Mouse (Mus musculus) heart, adult 2 months (tissue): ENCODE data around the gene Hivep2. TPM values are rescaled to one million over a fixed set of nuclear protein-coding genes. Genes with fewer than 3 reads are reported as not detected.

Experiments
- DNase-seq, 2 experiments: peaks; one replicate each; pipeline ENCODE4 v3.0.0; 2021
- H3K27ac ChIP-seq: fragments of 200-600 bp; 2 replicates; pipeline ENCODE4 v1.8.1; 2022
- H3K27me3 ChIP-seq: fragments of 200-500 bp; 2 replicates; pipeline ENCODE4 v1.6.1; 2012; ENCODE audit warnings: mild to moderate bottlenecking, low read length, inconsistent platforms, mixed read lengths; ENCODE audit not compliant: control insufficient read depth, insufficient read depth
- H3K36me3 ChIP-seq: fragments of 200-500 bp; 2 replicates; pipeline ENCODE4 v1.6.1; 2012; ENCODE audit warnings: low read length, inconsistent platforms; ENCODE audit not compliant: control insufficient read depth, insufficient read depth
- H3K4me1 ChIP-seq: fragments of 200-500 bp; 2 replicates; pipeline ENCODE4 v1.6.1; 2011; ENCODE audit warnings: low read length; ENCODE audit not compliant: control insufficient read depth, insufficient read depth
- H3K4me3 ChIP-seq: fragments of 200-600 bp; 2 replicates; pipeline ENCODE4 v1.8.1; 2022
- H3K79me2 ChIP-seq: fragments of 200-500 bp; replicated peaks from 2 replicates; pipeline ENCODE4 v1.6.1; 2012; ENCODE audit warnings: mild to moderate bottlenecking, inconsistent platforms, low read length, moderate library complexity, mixed read lengths; ENCODE audit not compliant: control insufficient read depth, insufficient read depth
- H3K9ac ChIP-seq: fragments of 200-500 bp; 2 replicates; pipeline ENCODE4 v1.6.1; 2012; ENCODE audit warnings: low read depth, mild to moderate bottlenecking, control low read depth, inconsistent platforms, low read length, mixed read lengths
- CTCF ChIP-seq: fragments of 200-600 bp; IDR thresholded peaks from 2 replicates; pipeline ENCODE4 v1.8.1; 2022; ENCODE audit warnings: antibody characterized with exemption, mild to moderate bottlenecking, moderate library complexity
- EP300 ChIP-seq: fragments of 200-500 bp; IDR thresholded peaks from 2 replicates; pipeline ENCODE4 v1.6.1; 2011; ENCODE audit warnings: low read depth, low read length, control low read depth; ENCODE audit not compliant: insufficient read depth
- POLR2A ChIP-seq: fragments of 200-500 bp; IDR thresholded peaks from 2 replicates; pipeline ENCODE4 v1.6.1; 2011; ENCODE audit warnings: mild to moderate bottlenecking, low read depth, low read length, control low read depth; ENCODE audit not compliant: insufficient read depth
- WGBS: fragments of 180-500 bp; shearing (Covaris S2); methylation state at CpG from one replicate; pipeline ENCODE4 v1.1.7; 2018; 5-methylcytosine and 5-hydroxymethylcytosine counted together
- intact Hi-C: fragments of 180-260 bp; cut with DNase I; formaldehyde crosslinking; loops from one replicate; pipeline ENCODE4 v1.15.1; 2025
- polyA plus RNA-seq: library from polyadenylated mRNA; depleted of rRNA; stranded (reverse); fragments of >200 nt; gene quantifications from 2 replicates; pipeline ENCODE4 v1.2.3, GENCODE M21; 2012
- total RNA-seq, 2 experiments: library from RNA; stranded (reverse); gene quantifications; 2 replicates each; pipeline ENCODE4 v1.2.3; 2021

Gene Hivep2
- total and polyA plus RNA-seq, 3 experiments: 5.3 to 22.6 (median 20.9) TPM

DNA sequence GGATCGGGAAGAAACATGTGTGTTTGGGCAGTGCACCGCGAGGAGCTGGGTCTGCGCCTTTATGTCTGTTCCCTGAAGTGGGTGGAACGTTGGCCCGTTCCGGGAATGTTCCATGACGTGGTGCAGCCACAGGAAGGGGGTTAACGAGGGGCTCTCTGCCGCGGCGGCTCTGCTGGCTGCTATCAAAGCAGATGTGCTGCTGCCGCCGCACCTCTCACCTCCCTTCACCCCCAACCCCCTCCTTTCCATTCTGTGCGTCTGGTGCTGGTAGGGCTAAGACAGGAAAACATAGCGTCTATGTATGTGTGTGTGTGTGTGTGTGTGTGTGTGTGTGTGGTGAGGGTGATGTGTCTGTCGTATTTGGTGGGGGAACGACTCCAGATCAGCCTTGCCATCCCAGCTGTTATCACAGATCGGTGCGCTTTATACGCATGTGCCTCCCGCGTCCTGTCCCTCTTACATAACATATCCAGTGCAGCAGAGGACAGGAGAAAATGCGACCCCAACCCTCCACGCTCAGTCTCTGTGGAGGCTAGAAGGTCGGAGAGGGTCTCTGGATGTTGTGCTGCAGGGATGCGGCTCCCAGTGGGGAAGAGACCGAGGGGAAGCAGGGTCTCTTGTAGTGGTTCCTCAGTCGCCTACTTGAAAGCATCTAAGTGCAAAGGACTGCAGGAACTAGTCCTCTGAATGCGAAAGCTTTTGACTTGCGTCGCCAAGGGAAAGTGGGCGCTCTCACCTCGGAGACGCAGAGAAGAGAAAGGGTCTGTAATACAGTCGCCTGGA lies 1.8 kb downstream of the Hivep2 start:
- TF ChIP-seq POLR2A (peak; percentile 88), EP300 (peak; percentile 80; the same call in 1 of the 2 replicates), CTCF (no peak)
- Histone ChIP-seq H3K79me2 (no peaks in the 10 kb centered on the region; the same call in 1 of the 2 replicates), H3K27ac (peak overlapping the region; percentile 96), H3K4me1 (no peaks in the 10 kb centered on the region; the same call in 1 of the 2 replicates), H3K27me3 (no peaks in the 10 kb centered on the region), H3K36me3 (peaks cover 2% of the 10 kb centered on the region; the same call in 1 of the 2 replicates), H3K9ac (peak overlapping the region; percentile 89), H3K4me3 (peak overlapping the region; percentile 95)
- DNase-seq: peak; percentile 89
- intact Hi-C loops: loop anchor here (1.0 to 5.0 kb wide), 5 partner anchors 15 to 415 kb away; partner anchors contain the start of genes Adat2 and Pex3
- under 1% methylated on average over 36 of the region's 36 CpGs for WGBS

GRCm38 (mm10) chr10:13968234-13968555 lies 2.3 kb downstream of the Hivep2 start:
- intact Hi-C loops: loop anchor here (5.0 kb wide), 2 partner anchors 234 to 416 kb away; partner anchors contain the start of genes Adat2 and Pex3
- no peaks in the 10 kb centered on the region; the same call in none of the 2 replicates for H3K79me2 ChIP-seq

DNA sequence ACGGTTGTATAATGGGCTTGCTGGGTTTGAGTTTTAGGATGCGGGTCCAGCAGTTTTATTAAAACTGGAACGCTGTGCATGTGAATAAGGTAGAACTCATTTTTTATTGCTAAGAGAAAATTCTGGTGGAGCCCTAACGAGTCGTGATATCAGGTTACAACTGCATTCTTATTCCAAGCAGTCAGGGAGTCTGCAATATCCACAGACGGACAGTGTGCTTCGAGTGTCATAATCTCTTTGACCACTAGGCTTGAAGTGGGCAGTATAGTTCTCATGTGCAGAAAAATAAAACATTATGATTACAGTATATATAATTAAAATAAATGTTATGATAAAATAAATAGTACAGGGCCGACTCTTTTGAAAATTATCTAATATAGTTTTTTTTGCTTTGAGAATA lies 3.1 kb downstream of the Hivep2 start:
- TF ChIP-seq EP300: no peak
- TF ChIP-seq POLR2A: no peak
- TF ChIP-seq CTCF: peak; percentile 85
- peaks cover 6% of the 10 kb centered on the region for H3K36me3 ChIP-seq
- H3K79me2 ChIP-seq: no peaks in the 10 kb centered on the region; the same call in none of the 2 replicates
- H3K4me3 ChIP-seq: no peak overlapping the region
- H3K27ac ChIP-seq: no peak overlapping the region
- intact Hi-C loops: loop anchor here (5.0 kb wide), 2 partner anchors 233 to 417 kb away; partner anchors contain the start of genes Adat2 and Pex3
- H3K9ac ChIP-seq: no peak overlapping the region
- 34% methylated on average over 8 of the region's 8 CpGs for WGBS
- H3K27me3 ChIP-seq: no peaks in the 10 kb centered on the region
- peaks cover 3% of the 10 kb centered on the region for H3K4me1 ChIP-seq
- DNase-seq: no peak

More at GRCm38 (mm10) chr10:13968234-13968555, 2.3 kb downstream of the Hivep2 start:
- Histone ChIP-seq H3K27ac (peak overlapping the region; percentile 96), H3K27me3 (no peaks in the 10 kb centered on the region), H3K4me3 (peak overlapping the region; percentile 95), H3K4me1 (no peaks in the 10 kb centered on the region; the same call in 1 of the 2 replicates), H3K36me3 (peaks cover 2% of the 10 kb centered on the region; the same call in 1 of the 2 replicates), H3K9ac (peak overlapping the region; percentile 89)
- WGBS: 5% methylated on average over 5 of the region's 5 CpGs
- no peak for TF ChIP-seq CTCF
- no peak for TF ChIP-seq EP300
- no peak for TF ChIP-seq POLR2A
- DNase-seq: no peak

DNA sequence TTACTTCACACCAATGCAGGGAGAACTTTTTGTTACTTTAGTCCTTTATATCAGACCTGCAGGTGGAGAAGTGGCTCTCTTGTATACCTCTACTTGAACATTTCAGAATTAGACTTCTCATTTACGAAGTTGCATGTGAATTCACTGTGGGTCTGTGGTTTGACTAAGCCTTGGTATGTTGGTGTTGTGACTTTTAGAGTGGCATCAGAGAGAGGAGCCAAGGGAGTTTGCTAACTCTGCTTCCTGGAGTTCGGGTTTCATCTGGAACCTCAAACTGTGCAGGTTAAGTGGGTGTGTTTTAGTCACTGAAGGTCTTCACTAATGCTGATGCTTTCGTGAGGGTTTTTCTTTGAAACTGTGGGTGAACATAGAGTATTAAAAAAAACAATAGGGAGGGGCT lies 4.4 kb downstream of the Hivep2 start:
- Histone ChIP-seq H3K4me3 (no peak overlapping the region), H3K27ac (no peak overlapping the region), H3K4me1 (peaks cover 8% of the 10 kb centered on the region), H3K79me2 (no peaks in the 10 kb centered on the region; the same call in none of the 2 replicates), H3K9ac (no peak overlapping the region), H3K36me3 (peaks cover 14% of the 10 kb centered on the region), H3K27me3 (no peaks in the 10 kb centered on the region)
- intact Hi-C loops: no loop called here
- WGBS: 69% methylated on average over 3 of the region's 3 CpGs
- DNase-seq: no peak
- TF ChIP-seq EP300 (no peak), CTCF (no peak), POLR2A (no peak)

DNA sequence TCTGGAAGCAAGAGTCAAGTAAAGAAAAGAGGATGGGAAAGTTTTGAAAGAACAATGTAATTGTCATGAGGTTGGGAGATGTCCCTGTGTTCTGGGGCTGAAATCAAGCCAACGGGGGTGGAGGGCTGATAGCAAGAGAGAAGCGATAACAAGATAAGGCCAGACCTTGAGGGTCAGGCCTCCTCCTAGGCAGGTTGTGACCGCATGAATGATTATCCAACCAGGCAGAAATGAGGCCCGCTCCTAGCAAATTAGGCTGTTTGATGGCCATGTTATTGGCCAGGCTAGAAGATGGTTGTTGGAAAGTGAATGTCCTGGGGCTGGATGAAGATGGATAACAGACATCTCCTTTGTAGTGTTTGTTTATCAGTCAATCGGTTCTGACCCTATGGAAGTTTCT lies 5.4 kb downstream of the Hivep2 start:
- H3K27me3 ChIP-seq: no peaks in the 10 kb centered on the region
- no peak overlapping the region for H3K9ac ChIP-seq
- WGBS: 73% methylated on average over 5 of the region's 5 CpGs
- DNase-seq: no peak
- H3K36me3 ChIP-seq: peaks cover 20% of the 10 kb centered on the region
- TF ChIP-seq POLR2A: no peak
- no peak for TF ChIP-seq CTCF
- TF ChIP-seq EP300: no peak
- H3K4me1 ChIP-seq: peaks cover 12% of the 10 kb centered on the region
- intact Hi-C loops: no loop called here
- no peak overlapping the region for H3K4me3 ChIP-seq
- peaks cover 2% of the 10 kb centered on the region for H3K79me2 ChIP-seq
- H3K27ac ChIP-seq: no peak overlapping the region
